Mouse (Mus musculus): ENCODE data around the gene Mb21d2. TPM values are rescaled to one million over a fixed set of nuclear protein-coding genes. Genes with fewer than 3 reads are reported as not detected.

The Mb21d2 gene
- polyA plus RNA-seq, 1 experiment from 2014 or later: 4.2 TPM

DNA sequence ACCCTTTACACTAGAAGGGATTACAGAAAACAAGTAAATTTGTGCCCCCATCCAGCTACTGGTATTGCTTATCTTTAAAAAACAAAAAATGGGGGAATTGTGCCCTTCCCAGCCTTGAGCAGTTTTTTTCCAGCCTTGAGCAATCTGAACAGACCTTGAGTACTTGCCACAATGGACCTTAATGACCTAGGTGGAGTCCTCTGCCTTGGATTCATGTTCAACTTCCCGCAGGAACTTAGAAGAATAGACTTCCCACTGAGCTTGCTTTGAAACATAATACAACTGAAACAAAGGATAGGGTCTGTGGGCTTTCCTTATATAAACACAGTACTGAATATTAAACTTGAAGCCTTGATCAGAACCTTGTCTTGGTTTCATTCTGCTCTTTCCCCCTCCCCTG lies 116.2 kb downstream of the Mb21d2 start:
- Histone ChIP-seq H3K36me3 (ENCODE audit: control insufficient read depth, insufficient read depth, low read length) (no peaks in the 10 kb centered on the region), H3K27me3 (replicated peaks; ENCODE audit: control insufficient read depth, insufficient read depth, low read length) (no peaks in the 10 kb centered on the region), H3K27ac (ENCODE audit: low read depth, low read length) (no peak overlapping the region), H3K9me3 (ENCODE audit: control insufficient read depth, low read length) (no peaks in the 10 kb centered on the region), H3K9ac (ENCODE audit: low read depth, low read length) (no peak overlapping the region), H3K4me1 (replicated peaks; ENCODE audit: control insufficient read depth, insufficient read depth, low read length) (no peaks in the 10 kb centered on the region), H3K4me2 (no peak overlapping the region), H3K4me3 (ENCODE audit: low read depth, low read length) (no peak overlapping the region)
- ATAC-seq (replicated peaks; ENCODE audit: low FRiP score) (no peak), DNase-seq (ENCODE audit: low spot score) (no peak)
- WGBS: 83% methylated on average over 1 of the region's 1 CpGs

DNA sequence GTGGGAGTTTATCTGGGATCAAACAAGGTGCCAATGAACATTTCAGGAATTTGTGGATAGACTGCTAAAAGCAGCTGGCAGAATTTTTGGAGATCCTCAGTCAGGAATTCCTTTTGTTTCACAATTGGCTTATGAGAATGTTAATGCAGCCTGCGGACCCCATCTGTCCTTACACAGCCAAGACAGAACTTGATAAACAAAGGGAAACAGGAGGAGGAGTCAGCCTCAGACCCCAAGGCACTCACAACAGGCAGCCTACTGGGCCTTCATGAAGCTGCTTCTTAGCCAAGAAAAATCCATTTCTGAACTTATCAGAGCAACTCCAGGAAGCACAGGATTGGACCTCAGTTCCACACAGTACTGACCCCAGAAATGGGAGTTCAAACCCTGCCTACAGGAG lies 120.4 kb downstream of the Mb21d2 start:
- ATAC-seq (replicated peaks; ENCODE audit: low FRiP score): no peak
- Histone ChIP-seq H3K27ac (ENCODE audit: low read depth, low read length) (no peak overlapping the region), H3K9ac (ENCODE audit: low read depth, low read length) (no peak overlapping the region), H3K27me3 (replicated peaks; ENCODE audit: control insufficient read depth, insufficient read depth, low read length) (no peaks in the 10 kb centered on the region), H3K4me1 (replicated peaks; ENCODE audit: control insufficient read depth, insufficient read depth, low read length) (no peaks in the 10 kb centered on the region), H3K36me3 (ENCODE audit: control insufficient read depth, insufficient read depth, low read length) (no peaks in the 10 kb centered on the region), H3K4me2 (no peak overlapping the region), H3K9me3 (ENCODE audit: control insufficient read depth, low read length) (no peaks in the 10 kb centered on the region), H3K4me3 (ENCODE audit: low read depth, low read length) (no peak overlapping the region)
- DNase-seq (ENCODE audit: low spot score): no peak
- WGBS: 47% methylated on average over 1 of the region's 1 CpGs

- no peak overlapping the region for H3K4me3 ChIP-seq (ENCODE audit: low read depth, low read length)
- no peaks in the 10 kb centered on the region for H3K36me3 ChIP-seq (ENCODE audit: control insufficient read depth, insufficient read depth, low read length)
- no peaks in the 10 kb centered on the region for H3K9me3 ChIP-seq (ENCODE audit: control insufficient read depth, low read length)
- no peak for DNase-seq (ENCODE audit: low spot score)
- H3K4me2 ChIP-seq: no peak overlapping the region
- ATAC-seq (replicated peaks; ENCODE audit: low FRiP score): no peak
- no peak overlapping the region for H3K9ac ChIP-seq (ENCODE audit: low read depth, low read length)
- H3K27ac ChIP-seq (ENCODE audit: low read depth, low read length): no peak overlapping the region
- H3K4me1 ChIP-seq (replicated peaks; ENCODE audit: control insufficient read depth, insufficient read depth, low read length): no peaks in the 10 kb centered on the region
- H3K27me3 ChIP-seq (replicated peaks; ENCODE audit: control insufficient read depth, insufficient read depth, low read length): no peaks in the 10 kb centered on the region
- 3% methylated on average over 4 of the region's 4 CpGs for WGBS
These were observed 136.4 kb downstream of the Mb21d2 start for GRCm38 (mm10) chr16:28793115-28793514.

Other genes starting within 250 kb of the Mb21d2 start
- 1.3 and 1.4 TPM in 2 replicates for gene Fgf12, start 176.6 kb downstream of the Mb21d2 start, polyA plus RNA-seq (2014; fragmentation: Nextera tagmentation; extraction: Ambion mirVana)